Mouse (Mus musculus) heart, postnatal 0 days (tissue): ENCODE measurements at regions not wholly inside any gene's neighbourhood (a gene's known extent, or its start where the extent isn't known, plus 50 kb on each side); places are given as distances from the start of the nearest gene placed in this dataset.

Experiments
- ATAC-seq: fragments of 200-750 bp; cut with Nextera tagmentation; 2 replicates; pipeline ENCODE4 v1.8.0; 2017; ENCODE audit warnings: low read depth, moderate number of reproducible peaks, moderate library complexity; ENCODE audit not compliant: insufficient read depth
- DNase-seq: peaks from one replicate; pipeline ENCODE4 v3.0.0-alpha.2; 2016; ENCODE audit warnings: low spot score
- H3K27ac ChIP-seq: fragments of 300-500 bp; sonication (generic); 2 replicates; pipeline ENCODE4 v1.5.1; 2014; ENCODE audit warnings: low read depth, mild to moderate bottlenecking
- H3K27me3 ChIP-seq: fragments of 300-500 bp; sonication (generic); 2 replicates; pipeline ENCODE4 v1.6.1; 2014; ENCODE audit warnings: low read length, mixed read lengths; ENCODE audit not compliant: control insufficient read depth, insufficient read depth
- H3K36me3 ChIP-seq: fragments of 300-500 bp; sonication (generic); replicated peaks from 2 replicates; pipeline ENCODE4 v1.6.1; 2014; ENCODE audit warnings: low read length, mixed read lengths; ENCODE audit not compliant: control insufficient read depth, insufficient read depth
- H3K4me1 ChIP-seq: fragments of 300-500 bp; sonication (generic); 2 replicates; pipeline ENCODE4 v1.6.1; 2014; ENCODE audit warnings: antibody characterized with exemption; ENCODE audit not compliant: control insufficient read depth, insufficient read depth
- H3K4me2 ChIP-seq: fragments of 300-500 bp; sonication (generic); 2 replicates; pipeline ENCODE4 v1.6.1; 2014; ENCODE audit warnings: low read depth, mild to moderate bottlenecking, low read length, moderate library complexity
- H3K4me3 ChIP-seq: fragments of 300-500 bp; sonication (generic); 2 replicates; pipeline ENCODE4 v1.5.1; 2014; ENCODE audit warnings: low read depth, low read length
- H3K9ac ChIP-seq: fragments of 300-500 bp; sonication (generic); replicated peaks from 2 replicates; pipeline ENCODE4 v1.6.1; 2014; ENCODE audit warnings: low read depth, low read length, mixed read lengths
- H3K9me3 ChIP-seq: fragments of 300-500 bp; sonication (generic); replicated peaks from 2 replicates; pipeline ENCODE4 v1.6.1; 2016; ENCODE audit warnings: low read length; ENCODE audit not compliant: control insufficient read depth
- CTCF ChIP-seq: IDR thresholded peaks from 2 replicates; pipeline ENCODE4 v1.5.1; 2016; ENCODE audit warnings: antibody characterized with exemption, control low read depth, low read depth
- EP300 ChIP-seq: IDR thresholded peaks from 2 replicates; pipeline ENCODE4 v1.6.1; 2016; ENCODE audit warnings: antibody characterized with exemption, low read depth
- WGBS: fragments of 180-500 bp; shearing (Covaris S2); extraction: QIAGEN DNeasy Blood & Tissue Kit; methylation state at CpG from one replicate; pipeline ENCODE4 v1.1.7; 2014; 5-methylcytosine and 5-hydroxymethylcytosine counted together

GRCm38 (mm10) chr12:17489971-17490370 is 54.6 kb upstream of the Odc1 start:
- no peak for TF ChIP-seq CTCF
- TF ChIP-seq EP300 = no peak
- Histone ChIP-seq H3K9ac (no peak overlapping the region), H3K4me2 (no peak overlapping the region), H3K4me3 (no peak overlapping the region), H3K4me1 (no peaks in the 10 kb centered on the region), H3K36me3 (no peaks in the 10 kb centered on the region), H3K27me3 (no peaks in the 10 kb centered on the region), H3K27ac (no peak overlapping the region), H3K9me3 (no peaks in the 10 kb centered on the region)
- ATAC-seq (no peak), DNase-seq (no peak)
- WGBS = 81% methylated on average over 3 of the region's 3 CpGs

GRCm38 (mm10) chr12:17492574-17492973 is 52.0 kb upstream of the Odc1 start:
- Histone ChIP-seq H3K4me2 (no peak overlapping the region), H3K27me3 (no peaks in the 10 kb centered on the region), H3K4me1 (peaks cover 8% of the 10 kb centered on the region; the same call in 1 of the 2 replicates), H3K9ac (no peak overlapping the region), H3K4me3 (no peak overlapping the region), H3K9me3 (no peaks in the 10 kb centered on the region), H3K36me3 (no peaks in the 10 kb centered on the region), H3K27ac (no peak overlapping the region)
- DNase-seq = no peak
- WGBS = 52% methylated on average over 4 of the region's 4 CpGs
- TF ChIP-seq EP300 = no peak
- no peak for TF ChIP-seq CTCF
- ATAC-seq = no peak

DNA sequence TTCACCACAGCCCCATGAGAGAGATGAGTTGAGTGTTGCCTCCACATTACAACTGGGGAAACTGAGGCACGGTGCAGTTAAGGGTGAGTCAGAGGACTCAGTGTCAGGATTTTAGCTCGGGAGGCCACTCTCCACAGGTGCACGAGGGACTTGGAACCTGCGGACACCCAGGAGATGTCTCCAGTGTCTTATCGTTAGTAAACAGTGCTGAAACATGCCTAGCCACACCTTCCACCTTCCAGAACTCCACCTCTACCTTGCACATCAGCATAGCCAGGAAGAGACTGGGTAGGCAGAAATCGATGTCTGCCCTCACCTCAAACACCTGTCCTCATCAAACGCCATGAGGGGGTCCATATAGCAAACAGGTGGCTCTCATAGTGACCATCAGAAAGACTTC is 51.5 kb upstream of the Odc1 start:
- Histone ChIP-seq H3K36me3 (no peaks in the 10 kb centered on the region), H3K4me3 (no peak overlapping the region), H3K27ac (no peak overlapping the region), H3K9me3 (no peaks in the 10 kb centered on the region), H3K4me2 (no peak overlapping the region), H3K27me3 (no peaks in the 10 kb centered on the region), H3K9ac (no peak overlapping the region), H3K4me1 (peaks cover 8% of the 10 kb centered on the region; the same call in 1 of the 2 replicates)
- WGBS = 81% methylated on average over 7 of the region's 7 CpGs
- DNase-seq = no peak
- no peak for ATAC-seq
- TF ChIP-seq CTCF (no peak), EP300 (no peak)

- WGBS = 37% methylated on average over 3 of the region's 3 CpGs
- H3K9me3 ChIP-seq = no peaks in the 10 kb centered on the region
- ATAC-seq = no peak
- no peaks in the 10 kb centered on the region for H3K27me3 ChIP-seq
- H3K4me2 ChIP-seq = no peak overlapping the region
- TF ChIP-seq EP300 (no peak), CTCF (no peak)
- H3K4me3 ChIP-seq = no peak overlapping the region
- H3K9ac ChIP-seq = no peak overlapping the region
- no peak for DNase-seq
- no peak overlapping the region for H3K27ac ChIP-seq
- H3K36me3 ChIP-seq = no peaks in the 10 kb centered on the region
- H3K4me1 ChIP-seq = peaks cover 8% of the 10 kb centered on the region; the same call in 1 of the 2 replicates
Observed at GRCm38 (mm10) chr12:17493810-17494209, 50.8 kb upstream of the Odc1 start.
